In genomic region chr7:99465811-99466210, GRCm38 (mm10) we compare ENCODE assay signal across 9 mouse cellular contexts. TPM values are rescaled to one million over a fixed set of nuclear protein-coding genes. Genes with fewer than 3 reads are reported as not detected.
A peak's percentile ranks its signal among the peaks of the same experiment; 100 is the strongest.
DNase-seq lines count a peak whose midpoint lies in the region; ATAC-seq and TF ChIP-seq lines count a peak whose summit lies in the region.
"Had no signal": no experiment of that assay in that cellular context is flagged by ENCODE, and none has a peak within 500 bp of the region (broad histone marks: within the 10 kb centered on the region; RNA-seq: fewer than 3 reads in every experiment).

Gene Klhl35 (plus strand): TSS chr7:99466004.

- peak within 1 kb of the TSS; percentile 10; the same call in 1 of the 2 replicates for H3K9ac ChIP-seq in kidney, postnatal 0 days (ENCODE audit: low read depth, low read length)
- peak within 1 kb of the TSS; percentile 45 for H3K9ac ChIP-seq in embryonic facial prominence, embryonic 14.5 days (ENCODE audit: low read depth, low read length)
- peak within 1 kb of the TSS; percentile 55 for H3K9ac ChIP-seq in hindbrain, embryonic 12.5 days
- H3K9ac ChIP-seq in midbrain, embryonic 12.5 days (replicated peaks) = peak within 1 kb of the TSS; percentile 52

- no peak for DNase-seq in kidney, postnatal 0 days (ENCODE audit: low spot score)
- no peak for DNase-seq in kidney, adult 8-10 months
- DNase-seq in embryonic facial prominence, embryonic 14.5 days (ENCODE audit: low spot score) = peak; percentile 78
- DNase-seq in layer of hippocampus, postnatal 25 days (ENCODE audit: extremely low spot score in 1 of 2, low spot score in 1 of 2) = no peak
- DNase-seq in frontal cortex, adult 2 months (ENCODE audit: extremely low spot score in 1 of 2, low spot score in 1 of 2) = no peak
- DNase-seq: thymus, postnatal 4 days had no signal

- no peaks in the 10 kb centered on the region for H3K27me3 ChIP-seq in kidney, postnatal 0 days (ENCODE audit: insufficient read depth, low read length)
- no peaks in the 10 kb centered on the region for H3K27me3 ChIP-seq in embryonic facial prominence, embryonic 14.5 days (replicated peaks; ENCODE audit: control insufficient read depth, insufficient read depth, low read length)
- H3K27me3 ChIP-seq in hindbrain, embryonic 12.5 days = no peaks in the 10 kb centered on the region
- peaks cover 37% of the 10 kb centered on the region for H3K27me3 ChIP-seq in midbrain, embryonic 12.5 days

- H3K4me1 ChIP-seq in kidney, postnatal 0 days (replicated peaks; ENCODE audit: insufficient read depth, low read length) = peaks cover 24% of the 10 kb centered on the region; the same call in 1 of the 2 replicates
- H3K4me1 ChIP-seq in embryonic facial prominence, embryonic 14.5 days (ENCODE audit: control insufficient read depth, insufficient read depth, low read length) = peaks cover 15% of the 10 kb centered on the region
- peaks cover 46% of the 10 kb centered on the region for H3K4me1 ChIP-seq in hindbrain, embryonic 12.5 days
- peaks cover 40% of the 10 kb centered on the region for H3K4me1 ChIP-seq in midbrain, embryonic 12.5 days

- 26% methylated on average over 8 of the region's 8 CpGs for WGBS in kidney, postnatal 0 days
- WGBS in embryonic facial prominence, embryonic 14.5 days = 23% methylated on average over 8 of the region's 8 CpGs
- 21% methylated on average over 8 of the region's 8 CpGs for WGBS in hindbrain, embryonic 12.5 days
- WGBS in midbrain, embryonic 12.5 days = 16% methylated on average over 8 of the region's 8 CpGs

- no peak within 1 kb of the TSS for H3K27ac ChIP-seq in kidney, postnatal 0 days
- no peak within 1 kb of the TSS; the same call in 1 of the 2 replicates for H3K27ac ChIP-seq in embryonic facial prominence, embryonic 14.5 days (replicated peaks; ENCODE audit: low read depth, low read length)
- H3K27ac ChIP-seq in hindbrain, embryonic 12.5 days = peak within 1 kb of the TSS; percentile 85
- H3K27ac ChIP-seq in midbrain, embryonic 12.5 days (replicated peaks) = peak within 1 kb of the TSS; percentile 80

- no peak for ATAC-seq in kidney, postnatal 0 days (replicated peaks; ENCODE audit: low FRiP score, low read depth)
- no peak; the same call in 1 of the 2 replicates for ATAC-seq in embryonic facial prominence, embryonic 14.5 days (ENCODE audit: low read depth)
- peak; percentile 52 for ATAC-seq in hindbrain, embryonic 12.5 days (ENCODE audit: low FRiP score)
- peak; percentile 53 for ATAC-seq in midbrain, embryonic 12.5 days (ENCODE audit: low FRiP score, low read depth)
- no peak for ATAC-seq in erythroid progenitor cell, adult 5-6 weeks (replicated peaks; ENCODE audit: low FRiP score, poor library complexity, severe bottlenecking)

- TF ChIP-seq CTCF in kidney, postnatal 0 days (IDR thresholded peaks at IDR 0.05; ENCODE audit: low read depth) = no peak

- H3K9me3 ChIP-seq in kidney, postnatal 0 days (replicated peaks; ENCODE audit: low read length) = no peaks in the 10 kb centered on the region
- no peaks in the 10 kb centered on the region for H3K9me3 ChIP-seq in embryonic facial prominence, embryonic 14.5 days (ENCODE audit: control insufficient read depth, low read length)
- no peaks in the 10 kb centered on the region for H3K9me3 ChIP-seq in hindbrain, embryonic 12.5 days (replicated peaks)
- H3K9me3 ChIP-seq in midbrain, embryonic 12.5 days = no peaks in the 10 kb centered on the region

- no peak within 1 kb of the TSS for H3K4me2 ChIP-seq in kidney, postnatal 0 days (ENCODE audit: low read length)
- peak within 1 kb of the TSS; percentile 32 for H3K4me2 ChIP-seq in embryonic facial prominence, embryonic 14.5 days (ENCODE audit: low read depth, low read length)
- peak within 1 kb of the TSS; percentile 83 for H3K4me2 ChIP-seq in hindbrain, embryonic 12.5 days (replicated peaks)
- H3K4me2 ChIP-seq in midbrain, embryonic 12.5 days (replicated peaks) = peak within 1 kb of the TSS; percentile 71

- H3K36me3 ChIP-seq in kidney, postnatal 0 days (ENCODE audit: insufficient read depth, low read length) = no peaks in the 10 kb centered on the region
- H3K36me3 ChIP-seq in embryonic facial prominence, embryonic 14.5 days (ENCODE audit: control insufficient read depth, insufficient read depth, low read length) = no peaks in the 10 kb centered on the region
- peaks cover 6% of the 10 kb centered on the region for H3K36me3 ChIP-seq in hindbrain, embryonic 12.5 days
- 0 out of 2 replicates have a peak, but pooled peaks cover 5% of the 10 kb centered on the region for H3K36me3 ChIP-seq in midbrain, embryonic 12.5 days

- H3K4me3 ChIP-seq in kidney, postnatal 0 days (replicated peaks; ENCODE audit: low read depth, low read length) = no peak within 1 kb of the TSS
- H3K4me3 ChIP-seq in embryonic facial prominence, embryonic 14.5 days (ENCODE audit: low read depth, low read length) = 0 out of 2 replicates have a peak within 1 kb of the TSS, but pooled peaks have one; percentile 6
- H3K4me3 ChIP-seq in hindbrain, embryonic 12.5 days = peak within 1 kb of the TSS; percentile 24
- H3K4me3 ChIP-seq in midbrain, embryonic 12.5 days = peak within 1 kb of the TSS; percentile 32

RNA-seq across cellular contexts. Expression of gene Klhl35, which starts in this region (rescaled TPM):
- 0.97 and 1.3 TPM in 2 replicates for polyA plus RNA-seq in kidney, postnatal 0 days (2015; fragmentation: Nextera tagmentation; extraction: Ambion mirVana)
- polyA plus RNA-seq in embryonic facial prominence, embryonic 14.5 days (2014; fragmentation: Nextera tagmentation; extraction: Ambion mirVana) = 0.74 and 1.3 TPM in 2 replicates
- 39.2 and 47.1 TPM in 2 replicates for polyA plus RNA-seq in hindbrain, embryonic 12.5 days (2016; fragmentation: Nextera tagmentation; extraction: Ambion mirVana)
- 37.4 and 38.1 TPM in 2 replicates for polyA plus RNA-seq in midbrain, embryonic 12.5 days (2016; fragmentation: Nextera tagmentation; extraction: Ambion mirVana)
- 1 to 10 TPM; 2.2 to 3.5 TPM for total RNA-seq in layer of hippocampus, postnatal 25 days (2021)
- total RNA-seq in erythroid progenitor cell, adult 5-6 weeks (2015; ENCODE audit: low replicate concordance) = not detected in 2 replicates
- total RNA-seq in erythroid progenitor cell, adult 5-6 weeks (2017; ENCODE audit: low replicate concordance) = not detected in 2 replicates
- polyA plus RNA-seq in frontal cortex, adult 2 months (2012; rRNA removed) = 1.7 and 2.5 TPM in 2 replicates

Comparison
In these comparisons a context has a peak if more than half of its experiments do, and no peak if none do; other contexts are left out.
1. RNA of gene Klhl35 (polyA plus RNA-seq): 39.2 to 47.1 TPM in hindbrain, embryonic 12.5 days and 37.4 to 38.1 TPM in midbrain, embryonic 12.5 days; 1.7 to 2.5 TPM in frontal cortex, adult 2 months, 0.97 to 1.3 TPM in kidney, postnatal 0 days and 0.74 to 1.3 TPM in embryonic facial prominence, embryonic 14.5 days; every median in the first group is over 10 times any median in the second.
2. ATAC-seq: peak in hindbrain, embryonic 12.5 days (single experiment) and midbrain, embryonic 12.5 days (single experiment); none in kidney, postnatal 0 days (single experiment), embryonic facial prominence, embryonic 14.5 days (single experiment) and erythroid progenitor cell, adult 5-6 weeks (single experiment).
3. H3K27ac ChIP-seq: peak in hindbrain, embryonic 12.5 days (single experiment) and midbrain, embryonic 12.5 days (single experiment); none in kidney, postnatal 0 days (single experiment) and embryonic facial prominence, embryonic 14.5 days (single experiment).
4. Peak in every context shown above with its lines, with median percentiles within 50 percentile points of each other: H3K9ac ChIP-seq.